Mouse (Mus musculus) cerebellum, postnatal 25 days (tissue): ENCODE measurements around the gene Ercc6.

ENCODE experiments used
- DNase-seq, 2 experiments: peaks; one replicate each; pipeline ENCODE4 v3.0.0; 2021; ENCODE audit warnings: mixed read lengths in 2 of 2

Gene Ercc6

DNA sequence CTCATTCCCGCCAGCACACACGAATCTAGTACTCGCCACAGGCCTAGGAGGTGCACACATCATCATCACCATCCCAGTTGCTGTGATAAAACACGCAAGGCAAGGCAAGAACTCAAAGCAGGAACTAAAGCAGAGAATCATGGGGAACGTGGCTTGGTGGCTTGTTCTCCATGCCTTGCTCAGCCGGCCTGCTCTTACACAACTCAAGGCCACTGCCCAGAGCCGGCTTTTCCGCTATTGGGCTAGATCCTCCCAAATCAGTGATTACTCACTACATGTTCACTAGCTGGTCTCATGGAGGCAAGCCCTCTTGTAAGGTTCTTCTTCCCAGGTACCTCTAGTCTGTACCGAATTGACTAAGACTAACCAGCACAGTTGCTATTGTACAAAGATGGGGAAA, 70.4 kb downstream of the Ercc6 start:
- DNase-seq, result no peak

DNA sequence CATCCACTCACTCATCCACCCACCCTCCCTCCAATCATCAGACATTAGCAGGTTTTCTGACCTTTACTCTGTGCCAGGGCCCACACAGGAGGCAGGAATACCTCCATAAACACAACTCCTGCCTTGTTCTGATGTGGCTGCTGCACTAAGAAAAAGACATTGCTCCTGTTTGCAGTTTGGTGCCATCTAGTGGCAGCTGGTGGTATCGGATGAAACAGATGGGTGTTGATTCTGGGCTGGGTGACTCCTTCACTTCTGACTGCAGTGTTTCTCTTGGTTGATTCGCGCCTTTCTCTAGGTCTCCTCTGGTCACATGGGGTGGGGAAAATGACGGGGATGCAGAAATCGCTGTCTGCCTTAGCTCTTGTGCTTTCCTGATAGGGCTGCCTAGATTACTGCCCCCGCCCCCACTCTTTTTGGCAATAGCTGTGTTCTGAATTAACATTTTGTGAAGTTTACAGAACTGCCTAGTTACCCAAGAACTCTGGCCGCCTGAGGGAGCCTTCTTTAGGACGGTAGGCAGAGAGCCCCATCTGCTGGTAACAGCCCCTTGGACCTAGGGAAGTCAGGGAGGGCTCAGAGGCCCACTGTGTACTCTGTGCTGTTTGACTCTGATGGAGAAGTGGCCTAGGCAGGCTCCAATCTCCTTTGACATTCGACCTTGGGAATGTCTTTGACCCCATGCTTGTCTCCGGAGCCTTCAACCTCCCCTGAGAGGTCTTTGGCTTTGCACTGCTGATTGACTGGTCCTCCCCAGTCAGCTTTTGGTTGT, 73.9 kb downstream of the Ercc6 start:
- peak; percentile 74 to 85 for DNase-seq

DNA sequence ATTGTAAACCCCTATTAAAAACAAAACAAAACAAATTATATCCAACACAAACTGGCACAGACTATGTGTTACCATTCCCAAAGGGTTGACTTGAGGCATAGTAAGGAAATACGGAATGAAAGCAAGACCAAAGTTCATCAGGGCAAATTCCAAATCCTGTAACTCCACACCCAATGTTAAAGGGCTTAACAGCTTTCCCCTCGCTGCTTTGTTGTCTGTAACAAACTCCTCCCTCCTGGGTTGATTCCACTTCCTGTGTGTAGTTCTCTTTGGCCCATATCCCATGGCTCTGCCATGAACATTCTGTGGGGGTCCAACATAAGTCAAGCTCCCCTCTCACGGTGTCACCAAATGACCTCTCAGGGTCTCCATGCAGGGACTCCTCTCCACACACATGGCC, 77.1 kb downstream of the Ercc6 start:
- no peak for DNase-seq

DNA sequence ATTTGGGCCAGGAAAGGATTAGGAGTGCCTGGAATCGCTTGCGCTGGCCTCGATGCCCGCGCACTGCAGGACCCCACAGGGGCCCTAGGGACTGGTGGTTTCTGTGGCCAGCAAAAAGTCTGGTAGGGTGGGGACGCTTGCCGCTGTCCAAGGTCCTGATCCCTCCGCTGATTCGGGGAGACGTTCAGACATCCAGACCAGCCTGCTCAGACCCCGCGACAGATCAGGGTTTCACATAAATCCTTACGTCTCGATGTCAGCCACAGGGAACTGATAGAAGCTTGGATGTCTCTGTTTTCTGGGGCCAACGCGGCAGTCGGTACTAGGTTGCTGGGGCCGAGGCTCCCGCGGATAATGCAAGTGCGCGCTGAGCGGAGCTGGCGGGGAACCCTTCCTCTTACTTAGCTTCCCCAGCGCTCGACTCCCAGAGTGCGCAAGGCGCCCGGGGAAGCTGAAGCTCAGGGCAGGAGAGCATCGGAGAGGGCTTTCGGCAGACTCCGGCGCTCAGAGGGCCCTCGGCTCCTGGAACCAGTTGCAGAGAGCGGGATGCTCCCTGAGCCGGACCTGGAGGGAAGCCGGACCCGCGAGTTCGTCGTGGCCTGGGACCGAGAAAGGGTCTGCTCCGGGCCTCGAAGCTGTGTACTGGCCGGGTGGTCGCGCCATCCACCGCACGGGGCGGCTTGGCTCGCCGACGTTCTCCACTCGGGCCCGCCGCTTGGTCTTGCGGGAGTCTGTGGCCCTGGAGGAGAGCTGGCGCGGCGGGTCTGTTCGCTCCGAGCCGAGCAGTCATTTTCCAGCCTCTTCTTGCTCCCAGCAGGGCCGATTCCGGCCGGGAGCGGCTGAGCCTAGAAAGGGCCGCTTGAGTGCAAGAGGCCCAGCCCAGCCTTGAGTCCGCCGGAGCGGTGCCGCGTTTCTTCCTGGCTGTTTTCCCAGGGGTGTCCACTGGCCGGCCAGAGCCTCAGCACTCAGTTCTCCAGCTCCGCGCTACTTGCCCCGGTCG, 84.2 kb downstream of the Ercc6 start:
- peak; percentile 50 to 59 for DNase-seq

DNA sequence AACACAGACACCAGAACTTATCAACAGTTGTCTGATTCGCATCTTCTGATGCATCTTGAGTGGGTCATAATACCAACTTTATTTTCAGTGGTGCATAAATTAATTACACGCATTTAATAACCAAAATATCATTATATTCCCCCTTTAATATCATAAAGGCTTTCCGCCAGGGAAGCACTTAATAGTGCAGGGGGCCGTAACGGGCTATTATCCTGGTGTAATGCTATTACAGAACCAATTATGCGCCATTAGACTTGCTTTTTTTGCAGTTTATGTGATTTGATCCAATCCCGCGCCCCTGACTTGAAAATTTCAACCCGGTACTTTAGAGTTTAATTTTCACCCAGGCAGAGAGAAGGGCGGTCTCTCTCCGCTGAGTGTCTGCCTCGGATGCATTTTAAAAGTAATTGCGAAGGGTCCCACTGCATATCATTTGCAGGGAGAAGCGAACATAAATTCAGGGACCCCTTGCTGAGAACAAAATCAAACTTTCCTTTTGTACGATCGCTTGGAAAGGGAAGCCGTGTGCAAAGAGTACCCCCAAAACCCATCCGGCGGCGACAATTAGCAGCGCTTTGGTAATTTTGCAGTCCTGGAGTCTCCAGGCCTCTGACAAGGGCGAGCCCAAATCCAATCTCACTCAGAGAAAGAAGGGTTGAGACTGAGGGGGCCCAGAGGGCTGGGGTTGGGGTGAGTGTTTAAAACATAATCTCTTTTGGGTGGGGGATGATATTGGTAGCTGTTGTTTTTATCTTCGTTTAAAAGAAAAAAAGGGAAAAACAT, 85.3 kb downstream of the Ercc6 start:
- peak in 1 of 2 experiments; percentile 15 for DNase-seq

DNA sequence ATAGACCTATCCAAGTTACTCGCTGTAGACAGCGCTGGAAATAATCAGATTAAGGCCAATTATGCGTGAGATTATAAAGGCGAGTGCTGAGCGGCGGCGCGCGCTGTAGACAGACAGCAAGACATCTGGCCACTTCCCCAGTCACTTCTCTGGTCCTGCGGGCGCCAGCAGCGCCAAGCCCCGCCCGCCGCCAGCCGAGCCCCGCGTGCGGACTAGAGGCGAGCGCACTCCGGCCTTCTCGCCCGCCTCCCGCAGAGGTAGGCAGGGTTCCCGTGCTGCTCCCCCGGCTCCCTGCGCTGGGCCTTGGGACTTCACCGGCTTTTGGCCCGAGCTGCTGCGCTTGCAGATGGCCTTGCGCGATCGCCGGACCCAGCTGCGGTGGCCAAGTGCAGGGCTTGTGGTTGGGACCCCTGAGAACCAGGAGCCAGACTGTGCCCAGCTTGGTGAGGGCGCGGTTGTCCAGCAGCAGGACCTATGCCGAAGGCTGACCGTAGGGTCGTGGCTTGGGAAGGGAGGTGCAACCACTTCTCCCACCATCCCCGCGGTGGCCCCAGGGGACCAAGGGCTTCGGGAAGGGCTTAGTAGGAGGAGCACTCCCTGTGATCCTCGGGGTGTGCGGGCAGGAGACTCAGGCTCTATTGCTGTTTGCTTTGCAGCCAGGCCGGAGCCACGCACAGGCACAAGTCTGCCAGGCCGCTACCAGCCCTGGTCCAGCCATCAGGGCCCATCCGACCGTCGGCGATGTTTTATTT, 86.1 kb downstream of the Ercc6 start, which contains the start of gene Prrxl1:
Gene Prrxl1, plus strand, starts transcription at position 118 of the 752 bp plus-strand sequence.
- DNase-seq, result peak; percentile 18 to 43

DNA sequence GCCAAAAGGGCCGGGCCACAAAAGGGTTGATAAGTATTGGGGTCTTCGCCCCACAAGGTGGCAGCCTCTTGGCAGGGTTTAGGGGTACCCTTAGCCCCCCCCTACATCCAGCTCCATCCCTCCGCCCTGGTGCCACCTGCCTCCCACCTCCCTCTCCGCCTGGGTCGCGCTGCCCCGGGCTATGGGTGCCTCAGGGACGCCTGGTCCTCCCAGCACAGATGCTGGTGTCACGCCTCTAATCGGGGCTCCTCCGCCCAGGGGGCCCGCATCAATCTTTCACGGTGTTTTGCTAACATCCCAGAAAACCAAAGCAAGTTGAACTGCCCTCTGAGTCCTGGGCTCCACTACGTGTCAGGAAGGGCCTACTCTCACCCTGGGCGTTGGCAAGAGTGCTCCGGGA, 86.8 kb downstream of the Ercc6 start:
- DNase-seq, result no peak

DNA sequence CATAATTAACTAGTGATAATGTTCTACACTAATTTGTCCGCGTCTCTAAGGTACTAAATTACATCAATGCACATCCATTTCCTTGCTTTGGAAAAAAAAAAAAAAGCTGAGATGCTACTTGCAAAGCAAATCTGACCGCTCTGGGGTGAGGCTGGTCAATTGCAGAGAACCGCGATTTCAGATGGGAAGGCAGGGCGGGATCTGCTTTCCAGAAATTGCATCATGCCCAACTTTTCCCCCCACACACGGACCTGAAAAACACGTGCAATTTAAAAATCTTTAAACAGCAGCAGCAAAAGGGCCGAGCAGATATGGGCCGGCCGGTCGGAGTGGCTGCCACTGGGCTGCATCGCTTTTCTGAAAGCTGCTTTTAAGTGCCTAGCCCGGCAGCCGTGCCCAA, 92.2 kb downstream of the Ercc6 start:
- no peak for DNase-seq

DNA sequence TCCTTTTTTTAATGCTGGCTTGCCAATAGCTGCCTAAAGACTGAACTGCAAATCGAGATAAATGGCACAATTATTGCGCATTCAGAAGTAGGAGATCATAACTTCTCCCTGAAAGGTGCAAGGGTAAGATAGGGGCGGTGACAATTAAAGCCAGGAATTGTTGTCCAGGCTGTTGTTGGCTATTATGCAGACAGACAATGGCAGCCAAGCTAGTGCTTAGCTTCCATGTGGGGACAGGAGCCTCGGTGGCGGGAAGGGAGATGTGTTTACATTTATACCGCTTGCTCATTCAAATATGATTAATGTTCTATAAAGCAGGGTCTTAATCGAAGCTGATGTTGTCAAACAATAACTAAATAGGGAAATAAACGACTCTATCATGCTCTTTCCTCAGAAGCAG, 93.0 kb downstream of the Ercc6 start:
- DNase-seq, result no peak

DNA sequence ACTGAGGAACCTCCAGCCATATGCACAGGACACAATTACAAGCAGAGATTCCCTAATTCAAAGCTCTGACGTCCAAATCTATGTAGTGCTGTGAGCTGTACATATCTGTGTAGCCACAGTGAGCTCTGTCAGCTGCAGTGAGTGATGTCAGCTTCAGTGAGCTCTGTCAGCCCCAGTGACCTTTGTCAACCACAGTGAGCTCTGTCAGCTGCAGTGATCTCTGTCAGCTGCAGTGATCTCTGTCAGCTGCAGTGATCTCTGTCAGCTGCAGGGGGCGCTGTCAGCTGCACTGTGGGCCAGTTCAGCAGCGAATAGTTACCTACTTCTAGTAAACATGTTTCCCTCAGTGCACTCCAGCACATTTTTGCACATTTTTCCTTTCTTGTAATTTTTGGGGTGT, 96.1 kb downstream of the Ercc6 start:
- DNase-seq, result peak; percentile 51 to 70

DNA sequence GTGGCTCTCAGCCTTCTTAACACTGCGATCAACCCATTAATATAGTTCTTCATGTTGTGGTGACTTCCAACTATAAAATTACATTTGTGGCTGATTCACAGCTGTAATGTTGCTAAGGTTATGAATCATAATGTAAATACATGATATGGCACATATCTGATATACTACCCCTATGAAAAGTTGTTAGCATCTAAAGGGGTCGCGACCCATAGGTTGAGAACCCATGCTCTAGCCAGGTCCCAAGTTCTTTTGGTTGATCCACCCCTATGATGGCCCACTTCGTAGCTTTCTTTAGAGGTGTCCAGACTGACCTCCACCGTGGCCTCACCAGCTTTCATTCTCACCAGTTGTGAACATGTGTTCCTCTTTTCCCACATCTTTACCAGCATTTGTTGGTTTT, 103.9 kb downstream of the Ercc6 start:
- no peak for DNase-seq

DNA sequence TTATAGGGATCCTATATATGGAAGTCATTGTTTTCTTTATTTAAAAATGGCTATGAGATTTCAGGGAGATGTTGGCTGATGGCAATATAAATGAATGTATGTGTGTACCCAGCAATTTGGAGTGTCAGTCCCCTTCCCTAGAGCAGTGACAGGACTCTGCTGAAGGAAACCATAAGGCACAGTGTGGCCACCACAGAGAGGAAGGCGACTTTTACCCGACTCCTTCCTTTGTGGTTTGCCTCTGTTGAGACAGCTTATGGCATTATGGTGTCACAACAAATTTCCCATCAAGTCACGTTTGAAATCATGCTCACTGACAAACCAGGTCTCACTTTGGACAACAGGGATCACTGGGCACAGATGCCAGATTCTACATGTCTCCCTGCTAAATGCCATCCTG, 110.9 kb downstream of the Ercc6 start:
- no peak for DNase-seq

DNA sequence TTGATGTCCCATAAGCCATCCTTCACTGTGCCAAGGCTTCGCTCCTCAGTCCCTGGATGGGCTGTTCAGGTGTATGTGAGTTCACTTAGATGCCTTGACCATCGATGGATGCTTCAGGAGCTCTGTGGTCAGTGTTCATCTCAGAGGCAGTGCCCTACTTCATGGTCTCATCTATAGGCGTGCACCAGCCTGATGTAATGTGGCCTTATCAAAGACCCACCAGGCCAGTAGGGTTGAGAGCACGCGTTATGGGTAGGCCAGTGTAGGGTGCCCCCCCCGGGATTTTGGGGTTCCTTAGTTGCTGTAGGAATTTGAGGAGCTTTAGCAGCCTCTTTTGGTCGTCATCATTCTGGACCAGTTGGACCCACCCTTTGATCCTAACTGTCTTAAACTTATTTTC, 111.5 kb downstream of the Ercc6 start:
- no peak for DNase-seq

DNA sequence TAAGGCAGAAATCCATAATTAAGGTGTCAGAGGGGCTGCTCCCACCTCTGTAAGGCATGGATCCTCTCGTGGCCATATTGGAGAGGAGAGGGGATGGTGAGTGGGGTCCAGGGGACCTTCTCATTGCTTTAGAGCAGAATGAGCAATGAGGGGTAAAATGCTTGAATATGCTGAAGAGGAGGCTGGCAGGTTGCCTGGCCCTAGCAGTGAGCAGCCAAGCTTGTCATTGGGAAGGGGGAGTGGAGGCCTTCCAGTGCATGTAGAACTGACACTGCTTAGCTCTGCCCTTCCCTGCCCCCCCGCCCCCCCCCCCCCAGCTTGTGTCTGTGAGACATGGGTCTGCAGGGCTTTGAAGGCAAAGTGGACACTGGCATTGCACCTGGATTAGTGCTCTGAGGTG, 114.0 kb downstream of the Ercc6 start:
- DNase-seq, result peak in 1 of 2 experiments; percentile 43

DNA sequence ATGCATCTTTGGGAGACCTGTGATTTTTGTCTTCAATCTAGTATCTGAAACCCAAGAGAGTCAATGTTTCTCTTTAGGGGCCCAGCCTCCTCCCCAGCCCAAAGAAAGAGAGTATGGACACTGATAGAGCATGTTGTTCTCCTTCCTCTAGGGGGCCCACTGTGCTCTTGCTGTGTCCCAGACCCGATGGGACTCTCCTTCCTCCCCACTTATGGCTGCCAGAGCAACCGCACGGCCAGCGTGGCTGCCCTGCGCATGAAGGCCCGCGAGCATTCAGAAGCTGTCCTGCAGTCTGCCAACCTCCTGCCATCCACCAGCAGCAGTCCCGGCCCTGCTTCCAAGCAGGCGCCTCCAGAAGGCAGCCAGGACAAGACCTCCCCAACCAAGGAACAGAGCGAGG, 115.3 kb downstream of the Ercc6 start:
- peak in 1 of 2 experiments; percentile 24 for DNase-seq
